Mouse (Mus musculus) heart, postnatal 0 days (tissue): ENCODE results near the gene Ccnq.

Source experiments
- CTCF ChIP-seq: IDR thresholded peaks from 2 replicates; pipeline ENCODE4 v1.5.1; 2016; ENCODE audit warnings: antibody characterized with exemption, control low read depth, low read depth
- EP300 ChIP-seq: IDR thresholded peaks from 2 replicates; pipeline ENCODE4 v1.6.1; 2016; ENCODE audit warnings: antibody characterized with exemption, low read depth

GRCm38 (mm10) chr11:78742461-78742860 is 9.1 kb downstream of the Ccnq start:
- TF ChIP-seq CTCF (no peak), EP300 (no peak)
